Mouse (Mus musculus): ENCODE data around the gene Kbtbd13. TPM values are rescaled to one million over a fixed set of nuclear protein-coding genes. Genes with fewer than 3 reads are reported as not detected.
"Not testable (repeated sequence)": the region's sequence is repeated elsewhere in the genome, so short reads cannot be mapped to it uniquely, and the experiment has no call there.

The Kbtbd13 gene
- polyA plus RNA-seq, 1 experiment from 2014 or later = 1.1 TPM

GRCm38 (mm10) chr9:65345439-65345838 is 46.0 kb downstream of the Kbtbd13 start:
- H3K9me3 ChIP-seq; H3K36me3 ChIP-seq; H3K27me3 ChIP-seq (replicated peaks); H3K9ac ChIP-seq; ATAC-seq (ENCODE audit: insufficient read depth, low FRiP score, low read depth): not testable (repeated sequence)
- H3K4me3 ChIP-seq (replicated peaks) = peak overlapping the region; percentile 71
- peak overlapping the region; percentile 82 for H3K4me2 ChIP-seq
- 73% methylated on average over 11 of the region's 11 CpGs for WGBS
- peak overlapping the region; percentile 96 for H3K27ac ChIP-seq
- peaks cover 11% of the 10 kb centered on the region for H3K4me1 ChIP-seq

GRCm38 (mm10) chr9:65340414-65340813 is 51.0 kb downstream of the Kbtbd13 start:
- no peaks in the 10 kb centered on the region for H3K9me3 ChIP-seq
- no peaks in the 10 kb centered on the region for H3K36me3 ChIP-seq
- no peak overlapping the region for H3K4me2 ChIP-seq
- 90% methylated on average over 2 of the region's 2 CpGs for WGBS
- H3K4me3 ChIP-seq (replicated peaks) = no peak overlapping the region
- no peak overlapping the region for H3K9ac ChIP-seq
- ATAC-seq (ENCODE audit: insufficient read depth, low FRiP score, low read depth) = no peak
- H3K4me1 ChIP-seq = no peaks in the 10 kb centered on the region
- no peaks in the 10 kb centered on the region for H3K27me3 ChIP-seq (replicated peaks)
- H3K27ac ChIP-seq = no peak overlapping the region

- no peak for ATAC-seq (ENCODE audit: insufficient read depth, low FRiP score, low read depth)
- Histone ChIP-seq H3K9ac (no peak overlapping the region), H3K4me2 (no peak overlapping the region), H3K27ac (no peak overlapping the region), H3K4me3 (replicated peaks) (no peak overlapping the region), H3K9me3 (no peaks in the 10 kb centered on the region), H3K4me1 (no peaks in the 10 kb centered on the region), H3K36me3 (no peaks in the 10 kb centered on the region), H3K27me3 (replicated peaks) (no peaks in the 10 kb centered on the region)
- 87% methylated on average over 4 of the region's 4 CpGs for WGBS
Measured at GRCm38 (mm10) chr9:65339146-65339545, 52.3 kb downstream of the Kbtbd13 start.

Other genes starting within 250 kb of the Kbtbd13 start
- gene Parp16, start 196.3 kb downstream of the Kbtbd13 start, polyA plus RNA-seq (2015; fragmentation: Nextera tagmentation; extraction: Ambion mirVana) = 8.5 and 9.1 TPM in 2 replicates
- gene Cilp, start 126.5 kb downstream of the Kbtbd13 start, polyA plus RNA-seq (2015; fragmentation: Nextera tagmentation; extraction: Ambion mirVana) = 0.82 and 0.95 TPM in 2 replicates
- 47.8 and 50.4 TPM in 2 replicates for gene Clpx, start 97.4 kb downstream of the Kbtbd13 start, polyA plus RNA-seq (2015; fragmentation: Nextera tagmentation; extraction: Ambion mirVana)
- 8.4 and 8.6 TPM in 2 replicates for gene Pdcd7, start 45.5 kb downstream of the Kbtbd13 start, polyA plus RNA-seq (2015; fragmentation: Nextera tagmentation; extraction: Ambion mirVana)
- 0.31 TPM in 1 of 2 replicates, not detected in the other for gene Ubap1l, start 30.6 kb downstream of the Kbtbd13 start, polyA plus RNA-seq (2015; fragmentation: Nextera tagmentation; extraction: Ambion mirVana)
- 6.2 and 6.5 TPM in 2 replicates for gene Rasl12, start 6.9 kb upstream of the Kbtbd13 start, polyA plus RNA-seq (2015; fragmentation: Nextera tagmentation; extraction: Ambion mirVana)
- gene Slc51b, start 31.3 kb upstream of the Kbtbd13 start, polyA plus RNA-seq (2015; fragmentation: Nextera tagmentation; extraction: Ambion mirVana) = 1.1 and 1.6 TPM in 2 replicates
- gene Mtfmt, start 44.1 kb upstream of the Kbtbd13 start, polyA plus RNA-seq (2015; fragmentation: Nextera tagmentation; extraction: Ambion mirVana) = 18.2 and 19.9 TPM in 2 replicates
- gene Spg21, start 69.3 kb upstream of the Kbtbd13 start, polyA plus RNA-seq (2015; fragmentation: Nextera tagmentation; extraction: Ambion mirVana) = 79.4 and 79.6 TPM in 2 replicates
- 0.14 TPM in 1 of 2 replicates, not detected in the other for gene Ankdd1a, start 128.5 kb upstream of the Kbtbd13 start, polyA plus RNA-seq (2015; fragmentation: Nextera tagmentation; extraction: Ambion mirVana)
- 17.0 and 18.1 TPM in 2 replicates for gene Plekho2, start 188.4 kb upstream of the Kbtbd13 start, polyA plus RNA-seq (2015; fragmentation: Nextera tagmentation; extraction: Ambion mirVana)
- 11.4 and 12.3 TPM in 2 replicates for gene Pif1, start 195.5 kb upstream of the Kbtbd13 start, polyA plus RNA-seq (2015; fragmentation: Nextera tagmentation; extraction: Ambion mirVana)
- 19.3 and 23.2 TPM in 2 replicates for gene Rbpms2, start 238.0 kb upstream of the Kbtbd13 start, polyA plus RNA-seq (2015; fragmentation: Nextera tagmentation; extraction: Ambion mirVana)